Mouse (Mus musculus) colon, adult 2 months (tissue): ENCODE data around the gene Ap2m1. TPM values are rescaled to one million over a fixed set of nuclear protein-coding genes. Genes with fewer than 3 reads are reported as not detected.

Source experiments
- polyA plus RNA-seq: library from polyadenylated mRNA; depleted of rRNA; stranded (reverse); fragments of >200 nt; gene quantifications from 2 replicates; pipeline ENCODE4 v1.2.3, GENCODE M21; 2012; rRNA removed

Ap2m1 gene
- polyA plus RNA-seq: 324 and 397 TPM in 2 replicates

DNA sequence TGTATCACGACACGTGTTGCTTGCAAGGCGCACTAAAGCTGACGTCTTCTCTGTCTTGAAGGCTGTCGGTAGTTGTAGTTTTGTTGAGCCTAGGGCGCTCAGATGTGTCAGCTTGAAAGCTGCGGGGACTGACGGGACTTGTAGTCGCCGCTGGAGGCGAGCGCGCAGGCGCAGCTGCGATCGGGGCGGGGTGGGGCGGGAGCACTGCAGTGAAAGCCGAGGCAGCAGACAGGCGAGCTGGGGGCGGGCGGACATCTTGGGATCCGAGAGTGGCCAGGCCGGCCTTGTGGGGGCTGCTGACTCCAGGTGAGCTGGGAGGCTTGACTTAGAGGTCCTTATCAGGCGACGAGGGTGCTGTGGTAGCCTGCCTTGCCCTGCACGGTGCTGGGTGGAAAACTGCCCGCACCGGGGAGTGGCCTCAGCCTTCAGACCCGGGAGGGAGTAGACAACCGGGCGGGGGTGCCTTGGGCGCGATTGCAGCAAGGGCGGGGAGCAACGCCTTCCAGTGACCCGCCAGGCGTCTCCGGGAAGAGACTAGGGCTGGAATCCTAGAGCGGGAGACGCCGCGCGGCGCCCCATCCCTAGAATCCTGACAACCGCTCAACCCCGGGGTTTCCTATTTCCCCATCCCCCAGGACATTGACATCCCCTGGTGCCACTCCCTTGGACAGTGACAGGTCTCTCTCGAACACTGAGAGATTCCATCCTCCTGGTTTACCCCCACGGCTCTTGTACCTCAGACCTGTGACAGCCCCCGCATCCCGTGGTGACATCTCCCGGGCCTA lies at the start of gene Ap2m1:
Ap2m1 (plus strand) TSS at position 183 of the 785 bp plus-strand sequence.

DNA sequence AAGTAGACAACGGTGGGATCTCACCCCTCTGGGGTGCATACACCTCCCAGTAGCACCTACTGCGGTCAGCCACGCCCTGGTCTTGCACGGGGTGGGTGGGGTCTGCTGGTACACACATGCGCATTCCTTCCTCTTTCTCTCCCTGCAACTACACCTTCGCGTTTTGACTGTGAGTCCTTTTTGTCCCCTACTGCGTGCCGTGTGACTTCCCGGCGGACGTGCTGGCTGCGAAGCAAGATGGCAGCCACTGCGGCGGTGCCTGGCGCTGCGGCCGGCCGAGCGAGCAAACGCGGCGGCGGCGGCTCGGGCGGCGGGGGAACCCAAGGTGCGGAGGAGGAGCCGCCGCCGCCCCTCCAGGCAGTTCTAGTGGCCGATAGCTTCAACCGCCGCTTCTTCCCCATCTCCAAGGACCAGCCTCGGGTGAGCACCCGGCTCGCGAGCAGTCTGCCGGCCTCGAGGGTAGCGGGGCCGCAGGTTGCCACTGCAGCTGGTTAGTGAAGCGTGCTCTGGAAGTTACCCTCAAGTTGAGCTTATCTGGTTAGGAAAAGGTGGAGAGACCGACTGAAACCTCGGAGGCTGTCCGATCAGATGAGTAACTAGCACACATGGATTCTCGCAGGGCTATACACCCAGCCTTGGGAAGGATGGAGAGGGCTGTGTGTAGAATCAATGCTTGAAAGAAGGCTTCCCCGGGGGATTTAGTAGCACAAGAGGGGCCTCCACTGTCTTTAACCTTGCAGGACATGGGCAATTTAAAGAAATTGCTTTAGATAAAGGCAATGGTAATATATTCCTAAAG lies 36.4 kb upstream of the Ap2m1 start, which contains the start of gene Eif2b5:
Eif2b5 (plus strand) TSS at position 141 of the 799 bp plus-strand sequence.

DNA sequence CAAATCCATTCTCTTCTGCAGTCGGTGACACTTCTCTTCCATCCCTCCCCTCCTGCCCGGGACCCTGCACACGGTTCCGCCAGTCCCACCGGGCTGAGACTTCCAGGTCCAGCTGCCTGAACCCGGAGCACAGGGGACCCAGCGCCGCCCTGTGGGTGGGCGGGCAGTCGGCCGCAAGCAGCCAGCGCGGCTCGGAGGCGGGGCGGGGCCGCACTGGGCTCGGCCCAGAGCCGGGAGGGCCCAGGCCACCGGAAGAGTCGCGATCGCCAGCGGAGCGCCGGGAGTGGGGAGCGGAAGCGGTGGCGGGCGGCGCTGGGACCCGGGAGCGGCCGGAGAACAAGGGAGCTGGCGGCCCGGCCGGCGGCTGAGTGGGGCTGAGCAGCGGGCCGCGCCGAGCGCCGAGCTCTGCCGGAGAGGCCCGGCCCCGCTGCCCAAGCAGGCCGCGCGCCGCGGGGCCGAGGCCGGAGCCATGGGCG lies 18.5 kb upstream of the Ap2m1 start, which contains the start of gene Dvl3:
Dvl3 (plus strand) TSS at position 257 of the 476 bp plus-strand sequence.

GRCm38 (mm10) chr16:20548096-20548948 lies 13.0 kb downstream of the Ap2m1 start, which contains the start of gene Abcf3:
TSS of gene Abcf3 (plus strand) at chr16:20548577.

GRCm38 (mm10) chr16:20589366-20589938 lies 54.2 kb downstream of the Ap2m1 start, which contains the start of gene Vwa5b2:
TSS of gene Vwa5b2 (plus strand) at chr16:20589471.

Other genes with a start within 250 kb of the Ap2m1 start
- gene Parl, start 233.1 kb upstream of the Ap2m1 start, polyA plus RNA-seq: 28.6 and 44.6 TPM in 2 replicates
- gene Cyp2ab1, start 210.1 kb upstream of the Ap2m1 start, polyA plus RNA-seq: 0.20 and 0.44 TPM in 2 replicates
- gene Abcc5, start 109.1 kb upstream of the Ap2m1 start, polyA plus RNA-seq: 23.3 and 33.3 TPM in 2 replicates
- 19.7 and 21.3 TPM in 2 replicates for gene Eif2b5, start 36.7 kb upstream of the Ap2m1 start, polyA plus RNA-seq
- 43.4 and 49.8 TPM in 2 replicates for gene Dvl3, start 18.5 kb upstream of the Ap2m1 start, polyA plus RNA-seq
- gene Abcf3, start 13.1 kb downstream of the Ap2m1 start, polyA plus RNA-seq: 25.3 TPM in 2 replicates
- 8.2 and 10.1 TPM in 2 replicates for gene Vwa5b2, start 54.0 kb downstream of the Ap2m1 start, polyA plus RNA-seq
- 17.0 and 23.3 TPM in 2 replicates for gene Eef1akmt4, start 76.1 kb downstream of the Ap2m1 start, polyA plus RNA-seq
- gene Gm49333, start 76.1 kb downstream of the Ap2m1 start, polyA plus RNA-seq: 0.15 TPM in 1 of 2 replicates, not detected in the other
- 20.1 and 22.8 TPM in 2 replicates for gene Alg3, start 76.3 kb downstream of the Ap2m1 start, polyA plus RNA-seq
- 5.9 and 8.5 TPM in 2 replicates for gene Camk2n2, start 85.8 kb downstream of the Ap2m1 start, polyA plus RNA-seq
- gene Ece2, start 94.3 kb downstream of the Ap2m1 start, polyA plus RNA-seq: 1.2 and 1.3 TPM in 2 replicates
- 50.0 and 55.4 TPM in 2 replicates for gene Psmd2, start 116.2 kb downstream of the Ap2m1 start, polyA plus RNA-seq
- gene Eif4g1, start 132.8 kb downstream of the Ap2m1 start, polyA plus RNA-seq: 370 and 429 TPM in 2 replicates
- 7.1 and 9.6 TPM in 2 replicates for gene Fam131a, start 157.8 kb downstream of the Ap2m1 start, polyA plus RNA-seq
- gene Polr2h, start 182.2 kb downstream of the Ap2m1 start, polyA plus RNA-seq: 11.0 and 13.5 TPM in 2 replicates
- 301 and 332 TPM in 2 replicates for gene Clcn2, start 182.3 kb downstream of the Ap2m1 start, polyA plus RNA-seq
- gene Chrd, start 197.6 kb downstream of the Ap2m1 start, polyA plus RNA-seq: 11.5 and 15.7 TPM in 2 replicates
- gene Thpo, start 199.0 kb downstream of the Ap2m1 start, polyA plus RNA-seq: 4.9 and 5.2 TPM in 2 replicates